Mouse (Mus musculus) inflammation-experienced regulatory T-cells (primary cell): Measurements from ENCODE around the gene Tfg. TPM values are rescaled to one million over a fixed set of nuclear protein-coding genes. Genes with fewer than 3 reads are reported as not detected.

Source experiments
- polyA plus RNA-seq, 2 experiments: library from polyadenylated mRNA; unstranded; fragments of 100-300 nt; shearing (Covaris generic); gene quantifications; one replicate each; pipeline ENCODE4 v1.2.1; 2017

The Tfg gene
- polyA plus RNA-seq, result 10 to 100 TPM; 63.0 to 63.1 TPM

DNA sequence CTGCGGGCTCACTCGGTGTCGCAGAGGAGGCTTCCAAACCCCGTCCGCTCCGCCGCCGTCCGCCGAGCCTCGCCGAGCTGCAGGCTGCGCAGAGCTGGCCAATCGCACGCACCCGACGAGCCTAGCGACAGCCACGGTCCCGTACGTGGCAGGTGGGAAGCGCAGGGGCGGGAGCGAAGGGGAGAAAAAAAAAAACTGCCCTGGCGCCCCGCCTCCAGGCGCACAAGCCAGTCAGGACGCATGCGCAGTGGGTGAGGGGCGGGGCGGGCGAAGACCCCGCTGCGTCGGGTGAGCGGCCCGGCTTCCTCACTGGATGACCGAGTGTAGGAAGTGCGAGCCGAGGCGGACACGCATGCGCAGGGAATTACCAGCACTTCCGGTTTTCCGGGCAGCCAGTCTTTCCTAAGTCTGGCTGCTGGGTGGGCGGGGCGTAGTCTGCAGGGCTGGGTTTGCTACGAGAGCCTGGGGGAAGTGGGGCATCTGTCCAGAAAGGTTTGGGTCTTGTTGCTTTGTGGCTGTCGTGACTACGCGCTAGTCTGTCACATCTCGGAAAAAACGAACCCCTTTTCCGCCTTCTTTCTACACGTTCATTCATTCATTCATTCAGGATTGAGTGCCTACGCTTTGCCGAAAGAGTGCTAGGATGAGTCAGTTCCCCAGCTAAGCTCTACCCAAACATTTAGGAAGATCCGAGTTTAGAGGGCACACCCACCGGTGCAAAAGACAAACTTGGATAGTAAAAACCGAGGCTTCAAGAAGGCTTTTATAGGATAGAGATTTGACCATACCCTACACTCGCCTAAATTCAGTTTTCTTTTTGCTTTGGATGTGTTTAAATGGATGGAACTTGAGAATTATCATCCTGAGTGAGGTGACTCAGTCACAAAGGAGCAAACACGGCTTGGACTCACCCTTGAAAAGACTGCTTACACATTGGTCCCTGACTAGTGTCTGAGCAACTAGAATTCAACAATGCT is at the start of gene Tfg:
Gene Tfg, minus strand, starts transcription at position 227 of the 977 bp plus-strand sequence.

Other genes starting within 250 kb of the Tfg start
- gene Abi3bp, start 239.6 kb downstream of the Tfg start, polyA plus RNA-seq, result under 1 TPM; 0.18 to 0.80 TPM
- gene Adgrg7, start 78.4 kb upstream of the Tfg start, polyA plus RNA-seq, result not detected
- gene Tmem45a, start 168.7 kb upstream of the Tfg start, polyA plus RNA-seq, result under 1 TPM; 0.34 to 0.81 TPM
- gene Lnp1, start 210.6 kb upstream of the Tfg start, polyA plus RNA-seq, result not detected